Mouse (Mus musculus) Patski (cell line): ENCODE data around the gene Pdxp. TPM values are rescaled to one million over a fixed set of nuclear protein-coding genes. Genes with fewer than 3 reads are reported as not detected.

Experiments
- ATAC-seq: fragments of 100-300 bp; one replicate; pipeline ENCODE4 v1.8.0; 2021
- CTCF ChIA-PET: fragments of 350-600 bp; sonication (Branson Sonifier 250); formaldehyde crosslinking; loops from one replicate; lab custom pipeline; 2022; ENCODE audit warnings: inconsistent platforms; lab: Charles Lee
- POLR2A ChIA-PET: fragments of 350-600 bp; sonication (Branson Sonifier 250); formaldehyde crosslinking; loops from one replicate; lab custom pipeline; 2022; ENCODE audit warnings: antibody characterized with exemption, inconsistent platforms; lab: Charles Lee
- DNase-seq: peaks from one replicate; pipeline ENCODE4 v3.0.0-alpha.2; 2011; ENCODE audit warnings: low read depth, low spot score
- H3K27me3 ChIP-seq: fragments of 371-371 bp; one replicate; pipeline ENCODE4 v1.5.1; 2021
- CTCF ChIP-seq: fragments of 100-300 bp; IDR thresholded peaks from one replicate; pipeline ENCODE4 v1.5.1; 2021
- in situ Hi-C: fragments of 300-500 bp; cut with MboI; formaldehyde crosslinking; loops from 3 replicates; pipeline ENCODE4 v1.11.1; 2018; ENCODE audit warnings: low pct_unique_long_range_greater_than_20kb, mixed read lengths
- polyA plus RNA-seq: library from polyadenylated mRNA; unstranded; gene quantifications from one replicate; pipeline ENCODE4 v1.2.3, GENCODE M21; 2021

Gene Pdxp
- polyA plus RNA-seq, 1 experiment from 2014 or later, result 10.6 TPM

- ChIA-PET POLR2A (no interaction called here), CTCF (interaction anchor here (0.6 to 1.1 kb wide), 2 partner anchors 40 to 46 kb away, joined by 3 read pairs; no protein-coding TSS in a partner anchor)
- ATAC-seq, result no peak
- no peaks in the 10 kb centered on the region for H3K27me3 ChIP-seq
- no peak for TF ChIP-seq CTCF
- in situ Hi-C loops, result no loop called here
- DNase-seq, result no peak
These were observed 42.6 kb downstream of the Pdxp start for GRCm38 (mm10) chr15:78956351-78956750.

- in situ Hi-C loops, result no loop called here
- TF ChIP-seq CTCF, result no peak
- H3K27me3 ChIP-seq, result no peaks in the 10 kb centered on the region
- ChIA-PET CTCF (interaction anchor here (0.6 to 1.1 kb wide), 2 partner anchors 41 to 47 kb away, joined by 3 read pairs; no protein-coding TSS in a partner anchor), POLR2A (no interaction called here)
- DNase-seq, result no peak
- ATAC-seq, result no peak
These were observed 43.3 kb downstream of the Pdxp start for GRCm38 (mm10) chr15:78957021-78957420.

DNA sequence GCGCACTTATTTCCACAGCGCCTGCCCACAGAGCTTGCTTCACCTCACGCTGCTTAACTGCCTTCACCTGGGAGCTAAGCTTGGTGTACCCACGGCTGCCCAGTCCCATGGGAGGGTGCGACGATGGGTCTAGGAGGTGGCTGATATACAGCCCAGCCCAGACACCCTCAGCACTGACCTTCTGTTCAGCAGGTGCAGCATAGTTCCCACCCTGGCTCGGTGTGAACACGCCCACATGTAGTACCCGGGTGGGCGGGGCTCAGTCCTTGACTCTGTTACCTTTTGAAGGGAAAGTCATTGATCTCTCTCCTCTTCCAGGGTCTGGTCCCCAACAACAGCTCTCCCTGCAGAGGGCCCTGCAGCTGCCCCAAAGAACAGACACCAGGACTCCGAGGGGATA lies 45.8 kb downstream of the Pdxp start:
- TF ChIP-seq CTCF, result no peak
- ChIA-PET POLR2A (no interaction called here), CTCF (interaction anchor here (0.9 to 1.3 kb wide), 5 partner anchors 10 to 28 kb away, joined by 3 to 5 read pairs (median 3); no protein-coding TSS in a partner anchor)
- no peak for DNase-seq
- H3K27me3 ChIP-seq, result no peaks in the 10 kb centered on the region
- in situ Hi-C loops, result no loop called here
- no peak for ATAC-seq

- DNase-seq, result no peak
- no peak for TF ChIP-seq CTCF
- POLR2A ChIA-PET, result no interaction called here
These were observed 46.4 kb downstream of the Pdxp start for GRCm38 (mm10) chr15:78960088-78960487.

DNA sequence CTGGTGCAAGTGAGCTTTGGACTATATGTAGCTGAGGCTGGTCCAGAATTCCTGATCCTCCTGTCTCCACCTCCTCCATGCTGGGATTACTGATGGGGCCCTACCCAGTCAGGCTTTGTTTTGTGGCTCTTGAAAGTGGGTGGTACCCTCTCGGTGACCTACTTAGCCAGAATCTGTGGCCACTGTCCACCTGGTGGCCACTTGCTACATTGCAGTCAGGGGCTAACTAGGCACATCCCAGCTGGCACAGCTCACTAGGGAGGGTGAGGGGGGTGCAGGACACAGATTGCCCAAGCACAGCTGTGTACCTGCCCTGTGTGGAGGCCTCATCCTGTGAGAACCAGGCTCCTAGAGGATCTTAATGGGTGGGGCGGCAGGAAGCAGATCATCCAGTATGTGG lies 49.2 kb downstream of the Pdxp start:
- CTCF ChIA-PET, result interaction anchor here (1.0 to 2.8 kb wide), 5 partner anchors 10 to 49 kb away, joined by 3 to 13 read pairs (median 3); partner anchors contain the start of gene Pdxp
- DNase-seq, result no peak
- no peaks in the 10 kb centered on the region for H3K27me3 ChIP-seq
- ATAC-seq, result peak; percentile 51
- TF ChIP-seq CTCF, result no peak
- in situ Hi-C loops, result no loop called here
- POLR2A ChIA-PET, result interaction anchor here (0.8 to 2.1 kb wide), 2 partner anchors 9 to 20 kb away, joined by 3 to 8 read pairs; no protein-coding TSS in a partner anchor

More at GRCm38 (mm10) chr15:78960088-78960487, 46.4 kb downstream of the Pdxp start:
- CTCF ChIA-PET, result interaction anchor here (0.9 to 1.3 kb wide), 5 partner anchors 10 to 29 kb away, joined by 3 to 5 read pairs (median 3); no protein-coding TSS in a partner anchor
- no peaks in the 10 kb centered on the region for H3K27me3 ChIP-seq
- in situ Hi-C loops, result no loop called here
- ATAC-seq, result peak; percentile 46

Other genes with a start within 250 kb of the Pdxp start
- 0.45 TPM for gene Elfn2, start 195.1 kb upstream of the Pdxp start, polyA plus RNA-seq
- not detected for gene Mfng, start 140.4 kb upstream of the Pdxp start, polyA plus RNA-seq
- 22.6 TPM for gene Card10, start 110.9 kb upstream of the Pdxp start, polyA plus RNA-seq
- 111 TPM for gene Cdc42ep1, start 71.3 kb upstream of the Pdxp start, polyA plus RNA-seq
- 0.90 TPM for gene Lgals2, start 58.4 kb upstream of the Pdxp start, polyA plus RNA-seq
- gene Gga1, start 36.7 kb upstream of the Pdxp start, polyA plus RNA-seq, result 60.7 TPM
- 0.14 TPM for gene Gm49510, start 14.3 kb upstream of the Pdxp start, polyA plus RNA-seq
- 13.6 TPM for gene Sh3bp1, start 14.2 kb upstream of the Pdxp start, polyA plus RNA-seq
- 2,052 TPM for gene Lgals1, start 12.8 kb downstream of the Pdxp start, polyA plus RNA-seq
- gene Nol12, start 21.0 kb downstream of the Pdxp start, polyA plus RNA-seq, result 46.7 TPM
- gene Triobp, start 33.8 kb downstream of the Pdxp start, polyA plus RNA-seq, result 135 TPM
- gene H1f0, start 114.5 kb downstream of the Pdxp start, polyA plus RNA-seq, result 95.5 TPM
- gene Galr3, start 128.0 kb downstream of the Pdxp start, polyA plus RNA-seq, result 0.12 TPM
- 40.0 TPM for gene Ankrd54, start 149.0 kb downstream of the Pdxp start, polyA plus RNA-seq
- gene Eif3l, start 161.3 kb downstream of the Pdxp start, polyA plus RNA-seq, result 220 TPM
- gene Micall1, start 195.0 kb downstream of the Pdxp start, polyA plus RNA-seq, result 43.0 TPM
- gene Polr2f, start 227.1 kb downstream of the Pdxp start, polyA plus RNA-seq, result 178 TPM
- gene 1700088E04Rik, start 227.3 kb downstream of the Pdxp start, polyA plus RNA-seq, result 34.2 TPM